Mouse (Mus musculus) T-helper 2 cell (primary cell): ENCODE measurements around the gene Hnrnpul2.
"Not testable (repeated sequence)": the region's sequence is repeated elsewhere in the genome, so short reads cannot be mapped to it uniquely, and the experiment has no call there.

ENCODE experiments used
- in situ Hi-C: fragments of 300-600 bp; cut with MboI, MseI; formaldehyde crosslinking; loops from one replicate; pipeline ENCODE4 v1.15.1; 2025; ENCODE audit warnings: high pct_unique_total_duplicates

The Hnrnpul2 gene

DNA sequence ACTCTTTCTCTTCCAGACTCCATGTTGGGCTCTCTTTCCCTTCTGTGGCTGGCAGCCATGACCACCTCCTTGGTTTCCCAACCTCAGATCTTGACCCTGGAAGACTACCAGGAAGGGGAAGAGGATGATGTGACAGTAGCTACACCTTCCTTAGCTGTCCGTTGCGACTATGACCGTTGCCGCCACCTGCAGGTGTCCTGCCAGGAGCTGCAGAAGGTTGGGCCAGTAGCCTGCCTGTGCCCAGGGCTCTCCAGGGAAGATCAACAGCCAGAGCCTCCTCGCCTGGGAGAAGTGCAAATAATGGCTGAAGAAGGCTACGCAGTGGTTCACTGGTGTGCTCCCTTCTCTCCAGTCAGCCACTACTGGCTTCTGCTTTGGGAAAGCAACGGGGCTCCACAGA is 31.8 kb downstream of the Hnrnpul2 start:
- in situ Hi-C loops, result no loop called here

DNA sequence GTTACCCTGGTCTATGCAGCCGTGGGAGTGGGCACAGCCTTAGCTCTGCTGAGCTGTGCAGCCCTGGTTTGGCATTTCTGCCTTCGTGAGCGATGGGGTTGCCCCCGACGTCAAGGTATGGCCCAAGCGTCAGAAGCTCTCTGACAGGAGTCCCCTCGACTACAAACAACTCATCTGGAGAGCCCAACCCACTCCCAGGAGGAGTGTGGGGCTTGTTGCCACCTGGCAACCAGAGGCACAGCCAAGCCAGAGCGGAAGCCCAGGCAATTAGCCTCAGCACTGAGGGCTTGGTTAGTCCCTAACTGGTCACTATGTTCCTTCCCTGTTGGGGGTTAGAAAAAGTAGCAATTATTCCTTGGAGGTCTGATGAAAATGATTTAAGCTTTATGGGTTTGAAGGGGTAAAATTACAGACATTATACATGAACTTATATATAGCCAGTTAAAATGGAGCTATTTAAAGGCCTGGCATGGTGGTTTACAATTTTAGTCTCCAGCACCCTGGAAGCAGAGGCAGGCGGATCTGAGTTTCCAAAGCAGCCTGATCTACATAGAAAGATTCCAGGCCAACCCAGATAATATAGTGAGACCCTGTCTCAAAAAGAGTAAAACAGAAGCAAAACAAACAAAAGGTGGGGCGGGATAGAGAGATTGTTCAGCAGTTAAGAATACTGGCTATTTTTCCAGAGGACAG is 32.6 kb downstream of the Hnrnpul2 start:
- in situ Hi-C loops, result no loop called here

DNA sequence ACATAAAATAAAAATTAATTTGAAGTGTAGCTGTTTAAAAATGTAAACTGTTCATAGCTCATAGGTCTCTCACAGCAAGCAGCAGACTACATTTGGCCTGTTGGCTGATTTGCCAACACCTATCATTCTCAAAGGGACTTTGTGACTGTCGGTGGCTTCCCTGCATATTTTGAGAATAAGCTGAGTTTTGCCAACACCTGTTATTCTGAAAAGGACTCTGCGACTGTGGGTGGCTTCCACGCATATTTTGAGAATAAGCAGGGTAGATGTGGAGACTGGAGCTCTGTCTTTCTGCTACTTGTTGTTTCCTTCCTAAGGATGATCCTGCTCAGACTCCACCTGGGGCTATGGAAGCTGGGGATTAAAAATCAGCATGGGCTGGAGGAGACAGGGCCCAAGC is 33.3 kb downstream of the Hnrnpul2 start:
- in situ Hi-C loops, result no loop called here

DNA sequence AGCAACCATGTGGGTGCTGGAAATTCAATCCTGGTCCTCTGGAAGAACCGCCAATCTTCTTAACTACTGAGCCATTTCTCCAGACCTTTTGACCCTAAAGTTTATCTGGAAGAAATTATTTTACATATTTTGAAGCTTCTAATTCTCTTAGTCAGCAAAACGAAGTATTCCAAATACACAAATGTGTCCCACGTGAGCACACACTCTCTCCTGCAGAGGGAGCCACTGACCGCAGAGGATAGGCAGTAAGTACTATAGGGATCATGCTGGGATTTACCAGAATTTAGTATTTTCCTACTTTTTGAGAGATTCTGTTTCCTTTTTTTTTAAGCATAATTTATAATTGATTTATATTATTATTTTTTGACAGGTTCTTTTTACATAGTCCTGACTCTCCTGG is 37.9 kb downstream of the Hnrnpul2 start:
- in situ Hi-C loops, result loop anchor here (5.0 kb wide), 1 partner anchor 250 kb away; no protein-coding TSS in a partner anchor

DNA sequence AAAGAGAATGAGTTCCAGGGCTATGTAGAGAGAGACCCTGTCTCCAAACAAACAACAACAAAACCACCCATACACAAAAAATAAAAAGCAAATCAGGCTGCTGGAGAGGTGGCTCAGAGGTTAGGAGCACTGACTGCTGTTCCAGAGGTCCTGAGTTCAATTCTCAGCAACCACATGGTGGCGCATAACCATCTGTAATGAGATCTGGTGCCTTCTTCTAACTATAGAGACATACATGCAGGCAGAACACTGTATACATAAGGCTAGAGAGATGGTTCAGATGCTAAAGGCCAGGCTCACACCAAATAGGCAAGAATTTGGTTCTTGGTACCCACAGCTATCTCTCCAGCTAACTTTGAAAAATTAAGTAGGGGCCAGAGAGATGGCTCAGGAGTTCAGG is 39.2 kb downstream of the Hnrnpul2 start:
- in situ Hi-C loops, result loop anchor here (5.0 kb wide), 1 partner anchor 248 kb away; no protein-coding TSS in a partner anchor

DNA sequence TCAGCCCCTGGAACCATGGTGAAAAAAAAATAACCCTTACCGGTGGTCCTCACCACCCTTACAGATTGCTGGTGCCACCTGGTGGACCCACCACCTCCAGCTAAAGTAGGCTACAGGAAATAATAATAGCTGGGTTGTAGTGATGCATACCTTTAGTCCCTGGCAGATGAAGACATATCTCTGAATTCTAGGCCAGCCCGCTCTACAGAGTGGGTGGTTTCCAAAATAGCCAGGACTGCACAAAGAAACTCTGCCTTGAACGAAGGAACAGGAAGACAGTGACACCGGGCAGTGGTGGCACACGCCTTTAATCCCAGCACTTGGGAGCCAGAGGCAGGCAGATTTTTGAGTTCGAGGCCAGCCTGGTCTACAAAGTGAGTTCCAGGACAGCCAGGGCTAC is 44.5 kb downstream of the Hnrnpul2 start:
- in situ Hi-C loops, result no loop called here

DNA sequence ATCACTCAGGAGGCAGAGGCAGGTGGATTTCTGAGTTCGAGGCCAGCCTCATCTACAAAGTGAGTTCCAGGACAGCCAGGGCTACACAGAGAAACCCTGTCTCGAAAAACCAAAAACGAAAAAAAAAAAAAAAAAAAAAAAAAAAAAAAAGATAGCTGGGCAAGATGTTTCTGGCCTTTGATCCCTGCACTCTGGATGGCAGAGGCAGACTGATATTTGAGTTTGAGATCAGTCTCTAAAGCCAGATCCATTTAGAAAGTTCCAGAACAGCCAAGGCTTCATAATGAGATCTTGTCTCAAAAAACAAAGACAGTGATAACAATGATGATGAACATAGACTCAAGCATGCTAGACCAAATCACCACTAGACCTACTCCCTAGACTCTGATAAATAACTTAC is 50.6 kb downstream of the Hnrnpul2 start:
- in situ Hi-C loops, result not testable (repeated sequence)

DNA sequence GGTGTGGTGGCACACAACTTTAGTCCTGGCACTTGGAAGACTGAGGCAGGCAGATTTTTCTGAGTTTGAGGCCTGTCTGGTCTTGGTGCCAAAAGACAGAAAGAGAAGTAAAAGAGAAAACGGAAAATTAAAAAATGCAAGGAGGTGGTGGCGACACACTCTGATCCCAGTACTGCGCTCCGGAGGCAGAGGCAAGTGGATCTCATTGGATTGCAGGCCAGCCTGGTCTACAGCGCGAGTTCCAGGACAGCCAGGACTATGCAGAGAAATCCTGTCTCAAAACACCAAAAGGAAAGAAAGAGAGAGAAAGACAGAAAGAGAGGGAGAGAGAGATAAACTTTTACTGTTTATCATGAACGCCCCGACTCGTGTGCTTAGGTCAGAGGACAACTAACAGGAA is 51.0 kb downstream of the Hnrnpul2 start:
- in situ Hi-C loops, result no loop called here

DNA sequence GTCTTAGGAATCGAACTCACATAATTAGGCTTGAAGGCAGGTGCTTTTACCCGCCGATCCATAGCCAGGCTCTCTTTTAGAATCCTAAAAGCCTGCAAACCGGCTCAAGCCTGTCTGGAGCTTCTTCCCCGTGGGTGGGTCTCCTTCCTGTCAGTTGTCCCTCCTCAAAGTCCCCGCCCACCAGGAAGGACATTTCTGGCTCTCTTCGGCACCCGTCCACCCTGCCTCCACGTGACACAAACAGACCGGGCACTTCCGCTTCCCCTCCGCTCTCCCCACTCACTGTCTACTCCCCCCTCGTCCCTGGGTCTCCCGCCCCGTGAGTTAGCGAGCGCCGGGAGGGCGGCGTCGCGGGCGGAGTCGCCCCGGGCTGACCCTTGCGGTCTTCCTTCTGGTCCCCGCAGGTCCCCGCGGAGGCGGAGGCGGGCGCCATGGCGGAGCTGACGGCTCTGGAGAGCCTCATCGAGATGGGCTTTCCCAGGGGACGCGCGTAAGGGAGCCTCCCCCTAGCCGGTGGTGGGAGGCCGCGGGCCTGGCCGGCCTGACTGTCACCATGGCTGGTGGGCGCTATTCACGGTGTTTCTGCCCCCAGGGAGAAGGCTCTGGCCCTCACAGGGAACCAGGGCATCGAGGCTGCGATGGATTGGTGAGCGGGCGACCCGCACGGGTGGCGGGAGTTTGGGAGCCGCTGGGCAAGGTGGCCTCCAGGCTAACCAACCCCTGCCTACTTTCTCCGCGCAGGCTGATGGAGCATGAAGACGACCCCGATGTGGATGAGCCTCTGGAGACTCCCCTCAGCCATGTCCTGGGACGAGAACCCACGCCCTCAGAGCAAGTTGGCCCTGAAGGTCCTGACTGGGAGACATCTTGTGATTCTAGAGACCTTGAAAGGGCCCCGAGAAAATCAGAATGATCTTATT is 51.7 kb downstream of the Hnrnpul2 start, which contains the start of gene Ubxn1:
TSS of gene Ubxn1 (plus strand) at position 230 of the 920 bp plus-strand sequence.
- in situ Hi-C loops, result no loop called here

DNA sequence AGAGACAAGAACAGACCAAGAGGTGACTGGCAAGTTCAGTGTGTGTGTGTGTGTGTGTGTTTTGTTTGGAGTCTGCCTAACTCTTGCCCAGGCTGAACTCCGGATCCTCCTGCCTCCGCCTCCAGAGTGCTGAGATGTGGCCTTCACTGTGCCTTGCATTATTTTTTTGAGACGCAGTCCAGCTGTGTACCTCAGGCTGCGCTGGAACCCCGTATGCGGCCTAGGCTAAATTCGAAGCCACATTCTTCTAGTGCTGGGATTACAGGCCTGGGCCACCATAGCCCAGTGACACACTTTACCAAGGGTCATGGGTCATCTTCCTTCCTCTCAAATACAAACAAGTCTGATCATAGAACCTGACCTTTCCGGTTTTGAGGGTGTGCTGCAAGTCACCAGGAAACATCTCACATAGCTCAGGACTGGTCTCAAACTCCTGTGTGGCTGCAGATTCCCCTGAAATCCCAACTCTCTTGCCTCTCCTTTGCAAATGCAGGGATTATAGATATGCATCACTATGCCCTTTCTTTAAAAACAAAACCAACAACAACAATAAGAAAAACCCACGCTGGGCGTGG is 52.5 kb downstream of the Hnrnpul2 start:
- in situ Hi-C loops, result no loop called here

DNA sequence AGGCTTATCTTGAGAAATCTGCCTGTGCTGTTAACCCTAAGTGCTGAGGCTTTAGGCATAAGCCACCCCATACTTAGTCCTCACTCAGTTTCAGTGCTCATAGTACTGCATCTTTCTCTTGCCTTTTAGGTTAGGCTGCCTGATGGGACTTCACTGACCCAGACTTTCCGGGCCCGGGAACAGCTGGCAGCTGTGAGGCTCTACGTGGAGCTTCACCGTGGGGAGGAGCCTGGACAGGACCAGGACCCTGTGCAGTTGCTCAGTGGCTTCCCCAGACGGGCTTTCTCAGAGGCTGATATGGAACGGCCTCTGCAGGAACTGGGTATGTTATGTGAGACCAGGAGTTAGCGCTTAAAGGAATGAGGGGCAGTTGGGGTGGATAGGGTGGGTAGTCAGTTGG is 55.2 kb downstream of the Hnrnpul2 start:
- in situ Hi-C loops, result no loop called here

DNA sequence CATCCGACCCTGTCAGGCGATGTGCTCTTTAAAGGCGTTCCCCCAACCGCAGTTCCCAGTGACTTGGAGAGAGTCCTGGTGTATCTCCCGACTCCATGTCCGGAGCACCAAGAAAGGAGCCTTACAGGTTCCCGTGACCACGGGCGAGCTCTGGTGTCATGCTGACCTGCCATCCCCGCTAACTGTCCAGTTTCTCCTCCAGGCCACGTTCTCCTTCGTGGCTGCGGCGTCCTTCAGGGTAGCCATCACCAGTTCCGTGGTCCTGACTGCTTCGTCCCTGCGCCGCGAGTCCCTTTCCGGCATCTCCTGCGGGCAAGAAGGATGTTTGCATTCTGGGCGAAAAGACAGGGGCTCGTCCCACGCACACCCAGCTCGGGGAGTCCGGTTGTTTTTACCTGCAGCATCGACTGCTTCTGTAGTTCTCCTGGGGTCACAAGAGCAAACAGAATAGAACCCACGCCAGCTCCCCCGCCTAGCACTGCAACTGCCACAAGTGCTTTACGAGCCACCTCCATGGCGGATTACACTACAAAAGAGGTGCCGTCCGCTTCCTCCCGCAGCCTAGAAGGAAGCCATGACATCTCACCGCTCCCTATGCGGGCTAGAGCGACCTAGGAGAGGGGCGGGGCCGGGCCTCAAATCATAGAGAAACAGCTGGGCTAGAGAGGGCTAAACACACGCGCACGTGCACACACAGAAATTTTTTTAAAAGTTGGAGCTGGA is 60.7 kb downstream of the Hnrnpul2 start, which contains the start of gene Uqcc3:
TSS of gene Uqcc3 (minus strand) at position 613 of the 723 bp plus-strand sequence.
- in situ Hi-C loops, result no loop called here

DNA sequence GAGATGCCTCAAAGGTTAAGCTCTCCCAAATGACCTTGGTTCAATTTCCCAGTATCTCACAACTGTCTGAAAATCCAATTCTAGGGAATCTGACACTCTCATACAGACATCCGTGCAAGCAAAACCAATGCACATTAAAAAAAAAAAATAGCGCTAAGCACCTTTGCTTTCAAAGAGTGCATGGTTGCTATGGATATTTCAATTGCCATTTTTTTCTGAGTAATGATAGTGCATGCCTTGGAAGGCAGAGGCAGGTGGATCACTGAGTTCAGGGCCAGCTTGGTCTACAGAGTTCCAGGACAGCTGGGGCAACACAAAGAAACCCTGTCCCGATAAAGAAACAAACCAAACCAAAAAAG is 61.2 kb downstream of the Hnrnpul2 start:
- in situ Hi-C loops, result no loop called here

DNA sequence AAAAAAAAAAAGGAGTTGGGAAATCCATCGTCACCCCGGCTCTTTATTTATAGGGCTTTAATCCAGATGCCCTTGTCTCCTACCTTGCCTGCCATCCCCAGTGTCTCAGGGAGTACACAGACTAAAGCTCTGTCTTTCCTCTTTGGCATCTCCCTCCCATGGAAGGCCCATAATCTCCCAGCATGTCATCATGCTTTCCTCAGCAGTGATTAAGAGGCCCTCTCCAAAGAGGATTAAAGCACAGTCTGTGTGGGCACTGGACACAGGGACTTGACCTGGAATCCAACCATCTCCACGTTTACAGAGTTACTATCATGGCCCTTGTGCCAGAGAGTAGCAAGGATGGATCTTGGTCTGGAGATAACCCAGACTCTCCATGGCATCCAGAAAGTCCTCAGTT is 63.8 kb downstream of the Hnrnpul2 start, which contains the start of the genes Lbhd1 and Gm49403:
TSS of gene Lbhd1 (plus strand) at position 117 of the 400 bp plus-strand sequence.
TSS of gene Gm49403 (plus strand) at position 315 of the 400 bp plus-strand sequence.
- in situ Hi-C loops, result no loop called here
